Mouse (Mus musculus): ENCODE measurements around the gene Fxr1. TPM values are rescaled to one million over a fixed set of nuclear protein-coding genes. Genes with fewer than 3 reads are reported as not detected.

Gene Fxr1
- total RNA-seq, 1 experiment = 210 TPM

DNA sequence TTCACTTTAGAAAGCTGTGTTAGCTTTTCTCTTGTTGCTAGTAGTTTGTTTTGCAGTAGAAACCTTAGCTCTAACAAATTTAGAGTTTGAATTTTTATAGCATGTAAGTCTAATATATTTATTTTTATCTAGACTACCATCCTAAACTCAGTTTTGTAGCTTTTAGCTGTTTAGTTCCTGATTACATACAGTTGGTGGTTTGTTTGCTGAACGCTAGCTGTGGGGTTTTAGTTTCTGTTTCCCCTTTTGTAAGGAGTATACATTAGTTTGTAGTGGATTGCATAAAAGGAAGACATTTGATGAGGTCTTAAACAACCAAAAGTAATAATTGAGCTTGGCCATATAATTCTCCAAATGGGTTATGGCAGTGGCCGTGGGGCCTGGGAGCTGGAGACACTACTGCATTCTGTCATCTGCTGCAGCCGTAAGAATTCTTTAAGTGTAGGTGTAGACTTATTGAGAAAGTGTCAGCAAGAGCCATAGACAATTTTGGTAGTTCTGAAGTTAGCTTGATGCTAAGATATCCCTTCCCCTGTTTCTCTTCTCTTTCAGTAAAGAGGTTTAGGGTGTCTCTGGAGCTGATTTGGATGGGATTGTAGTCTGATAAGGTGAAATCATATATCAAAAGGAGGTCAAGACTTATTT is 14.1 kb downstream of the Fxr1 start:
- DNase-seq (ENCODE audit: low read depth, low spot score) = no peak
- Histone ChIP-seq H3K9ac (ENCODE audit: insufficient read depth, low read depth, low read length, poor library complexity, severe bottlenecking) (no peak overlapping the region), H3K4me1 (ENCODE audit: control insufficient read depth in 2 of 2, insufficient read depth in 2 of 2, low read length in 2 of 2, poor library complexity in 1 of 2) (peaks cover 0 to 30% of the 10 kb centered on the region in 2 experiments; a peak in 3 of 4 replicates), H3K36me3 (ENCODE audit: control insufficient read depth, insufficient read depth, low read length, poor library complexity, severe bottlenecking) (no peaks in the 10 kb centered on the region), H3K27ac (ENCODE audit: insufficient read depth, low read depth, low read length, poor library complexity, severe bottlenecking) (peak overlapping the region; percentile 74; the same call in 1 of the 2 replicates), H3K4me3 (ENCODE audit: insufficient read depth in 1 of 2, low read depth in 1 of 2, low read length in 2 of 2, poor library complexity in 1 of 2, severe bottlenecking in 1 of 2) (no peak overlapping the region; a peak in 1 of 4 replicates), H3K9me3 (ENCODE audit: control insufficient read depth, insufficient read depth, low read depth, low read length) (no peaks in the 10 kb centered on the region)
- no peak for TF ChIP-seq CHD2 (IDR thresholded peaks at IDR 0.05; ENCODE audit: low read depth, low read length)
- TF ChIP-seq HCFC1 (IDR thresholded peaks at IDR 0.05; ENCODE audit: borderline replicate concordance, insufficient read depth, low read length) = no peak
- no peak for TF ChIP-seq MAFK (IDR thresholded peaks at IDR 0.05; ENCODE audit: insufficient read depth, low read depth, low read length)
- no peak for TF ChIP-seq ZNF384 (IDR thresholded peaks at IDR 0.05; ENCODE audit: low read depth, low read length)
- TF ChIP-seq ZC3H11A (IDR thresholded peaks at IDR 0.05; ENCODE audit: borderline replicate concordance, low read depth, low read length) = no peak
- in situ Hi-C loops (cut with MboI; ENCODE audit: low sequenced_read_pairs in 2 of 2, unreplicated experiment in 2 of 2) = no loop called here

DNA sequence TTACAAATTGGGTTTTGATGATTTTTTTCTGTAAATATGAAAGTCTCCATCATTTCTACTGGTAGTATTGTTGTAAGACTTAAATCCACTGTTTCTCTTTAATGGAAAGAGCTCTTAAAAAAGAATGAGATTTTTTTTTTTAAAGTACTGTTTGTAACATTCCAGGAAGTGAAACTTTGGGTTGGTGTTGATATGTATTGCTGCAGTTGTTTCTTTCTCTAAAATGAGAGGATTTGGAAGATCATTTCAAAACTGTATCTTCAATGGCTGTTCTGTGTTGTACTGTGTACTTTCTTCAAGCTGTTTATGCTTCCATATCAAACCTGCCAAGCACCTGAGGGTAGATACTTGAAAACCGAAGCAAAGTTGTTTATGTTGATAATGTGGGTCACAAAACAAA is 15.1 kb downstream of the Fxr1 start:
- TF ChIP-seq CHD2 (IDR thresholded peaks at IDR 0.05; ENCODE audit: low read depth, low read length) (no peak), ZNF384 (IDR thresholded peaks at IDR 0.05; ENCODE audit: low read depth, low read length) (no peak), HCFC1 (IDR thresholded peaks at IDR 0.05; ENCODE audit: borderline replicate concordance, insufficient read depth, low read length) (no peak), MAFK (IDR thresholded peaks at IDR 0.05; ENCODE audit: insufficient read depth, low read depth, low read length) (no peak), ZC3H11A (IDR thresholded peaks at IDR 0.05; ENCODE audit: borderline replicate concordance, low read depth, low read length) (no peak)
- H3K4me3 ChIP-seq (ENCODE audit: insufficient read depth in 1 of 2, low read depth in 1 of 2, low read length in 2 of 2, poor library complexity in 1 of 2, severe bottlenecking in 1 of 2) = peak overlapping the region in 1 of 2 experiments; percentile 55; a peak in 3 of 4 replicates
- H3K36me3 ChIP-seq (ENCODE audit: control insufficient read depth, insufficient read depth, low read length, poor library complexity, severe bottlenecking) = no peaks in the 10 kb centered on the region
- H3K9me3 ChIP-seq (ENCODE audit: control insufficient read depth, insufficient read depth, low read depth, low read length) = no peaks in the 10 kb centered on the region
- peaks cover 0 to 37% of the 10 kb centered on the region in 2 experiments; a peak in 3 of 4 replicates for H3K4me1 ChIP-seq (ENCODE audit: control insufficient read depth in 2 of 2, insufficient read depth in 2 of 2, low read length in 2 of 2, poor library complexity in 1 of 2)
- no peak overlapping the region for H3K9ac ChIP-seq (ENCODE audit: insufficient read depth, low read depth, low read length, poor library complexity, severe bottlenecking)
- in situ Hi-C loops (cut with MboI; ENCODE audit: low sequenced_read_pairs in 2 of 2, unreplicated experiment in 2 of 2) = no loop called here
- peak overlapping the region; percentile 47; the same call in 1 of the 2 replicates for H3K27ac ChIP-seq (ENCODE audit: insufficient read depth, low read depth, low read length, poor library complexity, severe bottlenecking)
- no peak for DNase-seq (ENCODE audit: low read depth, low spot score)

DNA sequence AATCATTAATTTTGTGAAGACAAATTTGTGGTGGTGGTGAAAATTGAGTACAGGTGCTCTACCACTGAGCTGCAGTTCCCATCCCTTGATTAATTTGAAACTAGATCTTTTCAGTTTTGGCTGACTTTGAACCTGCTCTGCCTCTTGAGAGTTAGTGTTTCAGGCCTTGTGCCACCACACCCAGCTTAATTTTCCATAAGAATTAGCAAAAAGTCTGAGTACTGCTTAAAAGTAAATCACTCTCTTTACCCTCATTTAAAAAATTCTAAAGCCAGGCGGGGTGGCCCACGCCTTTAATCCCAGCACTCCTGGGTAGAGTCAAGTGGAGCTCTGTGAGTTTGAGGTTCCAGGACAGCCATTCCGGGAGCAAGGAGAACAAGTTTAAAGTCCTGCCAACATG is 16.0 kb downstream of the Fxr1 start:
- peak; percentile 65 for DNase-seq (ENCODE audit: low read depth, low spot score)
- H3K27ac ChIP-seq (ENCODE audit: insufficient read depth, low read depth, low read length, poor library complexity, severe bottlenecking) = peak overlapping the region; percentile 93; the same call in 1 of the 2 replicates
- H3K9ac ChIP-seq (ENCODE audit: insufficient read depth, low read depth, low read length, poor library complexity, severe bottlenecking) = peak overlapping the region; percentile 59; the same call in 1 of the 2 replicates
- TF ChIP-seq ZNF384 (IDR thresholded peaks at IDR 0.05; ENCODE audit: low read depth, low read length) (no peak), ZC3H11A (IDR thresholded peaks at IDR 0.05; ENCODE audit: borderline replicate concordance, low read depth, low read length) (no peak), CHD2 (IDR thresholded peaks at IDR 0.05; ENCODE audit: low read depth, low read length) (no peak), MAFK (IDR thresholded peaks at IDR 0.05; ENCODE audit: insufficient read depth, low read depth, low read length) (0 out of 2 replicates have a peak, but pooled peaks have one; percentile 26)
- H3K4me3 ChIP-seq (ENCODE audit: insufficient read depth in 1 of 2, low read depth in 1 of 2, low read length in 2 of 2, poor library complexity in 1 of 2, severe bottlenecking in 1 of 2) = peak overlapping the region; percentile 45 to 55
- no peaks in the 10 kb centered on the region for H3K36me3 ChIP-seq (ENCODE audit: control insufficient read depth, insufficient read depth, low read length, poor library complexity, severe bottlenecking)
- in situ Hi-C loops (cut with MboI; ENCODE audit: low sequenced_read_pairs in 2 of 2, unreplicated experiment in 2 of 2) = no loop called here
- no peaks in the 10 kb centered on the region for H3K9me3 ChIP-seq (ENCODE audit: control insufficient read depth, insufficient read depth, low read depth, low read length)
- H3K4me1 ChIP-seq (ENCODE audit: control insufficient read depth in 2 of 2, insufficient read depth in 2 of 2, low read length in 2 of 2, poor library complexity in 1 of 2) = peaks cover 0 to 38% of the 10 kb centered on the region in 2 experiments; a peak in 3 of 4 replicates

GRCm38 (mm10) chr3:34041990-34042389 is 22.2 kb downstream of the Fxr1 start:
- H3K36me3 ChIP-seq (ENCODE audit: control insufficient read depth, insufficient read depth, low read length, poor library complexity, severe bottlenecking) = peaks cover 11% of the 10 kb centered on the region
- no peak overlapping the region for H3K4me3 ChIP-seq (ENCODE audit: insufficient read depth in 1 of 2, low read depth in 1 of 2, low read length in 2 of 2, poor library complexity in 1 of 2, severe bottlenecking in 1 of 2)

More at GRCm38 (mm10) chr3:34041990-34042389, 22.2 kb downstream of the Fxr1 start:
- Histone ChIP-seq H3K9me3 (ENCODE audit: control insufficient read depth, insufficient read depth, low read depth, low read length) (no peaks in the 10 kb centered on the region), H3K27ac (ENCODE audit: insufficient read depth, low read depth, low read length, poor library complexity, severe bottlenecking) (no peak overlapping the region), H3K4me1 (ENCODE audit: control insufficient read depth in 2 of 2, insufficient read depth in 2 of 2, low read length in 2 of 2, poor library complexity in 1 of 2) (peaks cover 2 to 21% of the 10 kb centered on the region in 2 experiments), H3K9ac (ENCODE audit: insufficient read depth, low read depth, low read length, poor library complexity, severe bottlenecking) (no peak overlapping the region; the same call in 1 of the 2 replicates)
- in situ Hi-C loops (cut with MboI; ENCODE audit: low sequenced_read_pairs in 2 of 2, unreplicated experiment in 2 of 2) = no loop called here
- TF ChIP-seq ZC3H11A (IDR thresholded peaks at IDR 0.05; ENCODE audit: borderline replicate concordance, low read depth, low read length) = no peak
- no peak for TF ChIP-seq HCFC1 (IDR thresholded peaks at IDR 0.05; ENCODE audit: borderline replicate concordance, insufficient read depth, low read length)
- TF ChIP-seq ZNF384 (IDR thresholded peaks at IDR 0.05; ENCODE audit: low read depth, low read length) = no peak
- TF ChIP-seq MAFK (IDR thresholded peaks at IDR 0.05; ENCODE audit: insufficient read depth, low read depth, low read length) = no peak
- no peak for DNase-seq (ENCODE audit: low read depth, low spot score)

All from ES-E14 (cell line).